Mouse (Mus musculus) heart, embryonic 12.5 days (tissue): ENCODE measurements around the gene Pcdh15. TPM values are rescaled to one million over a fixed set of nuclear protein-coding genes. Genes with fewer than 3 reads are reported as not detected.

Experiments
- ATAC-seq: fragments of 200-750 bp; cut with Nextera tagmentation; 2 replicates; pipeline ENCODE4 v1.8.0; 2017; ENCODE audit warnings: moderate TSS enrichment, moderate library complexity; ENCODE audit not compliant: insufficient number of reproducible peaks, low FRiP score
- H3K27ac ChIP-seq: fragments of 300-500 bp; sonication (generic); 2 replicates; pipeline ENCODE4 v1.5.1; 2016; ENCODE audit warnings: mild to moderate bottlenecking, moderate library complexity; ENCODE audit not compliant: poor library complexity, severe bottlenecking
- H3K27me3 ChIP-seq: fragments of 300-500 bp; sonication (generic); replicated peaks from 2 replicates; pipeline ENCODE4 v1.6.1; 2016; ENCODE audit warnings: mild to moderate bottlenecking, moderate library complexity
- H3K36me3 ChIP-seq: fragments of 300-500 bp; sonication (generic); 2 replicates; pipeline ENCODE4 v1.6.1; 2016; ENCODE audit warnings: mild to moderate bottlenecking, moderate library complexity
- H3K4me1 ChIP-seq: fragments of 300-500 bp; sonication (generic); replicated peaks from 2 replicates; pipeline ENCODE4 v1.6.1; 2016; ENCODE audit warnings: mild to moderate bottlenecking
- H3K4me2 ChIP-seq: fragments of 300-500 bp; sonication (generic); 2 replicates; pipeline ENCODE4 v1.6.1; 2016; ENCODE audit warnings: mild to moderate bottlenecking, moderate library complexity
- H3K4me3 ChIP-seq: fragments of 300-500 bp; sonication (generic); 2 replicates; pipeline ENCODE4 v1.5.1; 2016; ENCODE audit warnings: mild to moderate bottlenecking
- H3K9ac ChIP-seq: fragments of 300-500 bp; sonication (generic); 2 replicates; pipeline ENCODE4 v1.6.1; 2016; ENCODE audit warnings: mild to moderate bottlenecking, moderate library complexity
- H3K9me3 ChIP-seq: fragments of 300-500 bp; sonication (generic); replicated peaks from 2 replicates; pipeline ENCODE4 v1.6.1; 2016; ENCODE audit warnings: mild to moderate bottlenecking, moderate library complexity
- WGBS: fragments of 180-500 bp; shearing (Covaris S2); methylation state at CpG from one replicate; pipeline ENCODE4 v1.1.7; 2016; 5-methylcytosine and 5-hydroxymethylcytosine counted together
- polyA plus RNA-seq: library from polyadenylated mRNA; unstranded; fragments of >200 nt; fragmentation: Nextera tagmentation; extraction: Ambion mirVana; gene quantifications from 2 replicates; pipeline ENCODE4 v1.2.1, GENCODE M21; 2016

Pcdh15 gene
- polyA plus RNA-seq, 1 experiment from 2014 or later, result 0.47 TPM

DNA sequence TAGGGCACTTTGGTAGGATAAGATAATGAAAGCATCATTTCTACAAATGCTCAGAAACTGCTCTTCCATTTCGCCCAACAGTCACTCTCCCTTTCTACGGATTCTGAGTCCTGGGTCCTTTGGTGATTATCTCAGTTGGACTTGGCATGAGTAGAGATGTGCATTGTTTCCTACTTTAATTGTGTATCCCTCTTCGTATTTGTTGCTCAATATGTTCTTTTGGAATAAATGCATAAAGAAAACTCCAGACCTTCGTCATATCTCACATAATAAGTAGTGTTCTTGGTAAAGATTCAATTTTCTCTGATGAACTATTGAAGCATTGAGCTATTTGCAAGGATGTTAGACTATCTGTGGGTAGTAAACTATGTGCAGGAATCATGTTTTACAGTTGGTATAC is 854.2 kb downstream of the Pcdh15 start:
- H3K4me2 ChIP-seq, result no peak overlapping the region
- H3K36me3 ChIP-seq, result no peaks in the 10 kb centered on the region
- ATAC-seq, result no peak
- no peak overlapping the region for H3K4me3 ChIP-seq
- H3K27ac ChIP-seq, result no peak overlapping the region
- no peaks in the 10 kb centered on the region for H3K27me3 ChIP-seq
- no peaks in the 10 kb centered on the region for H3K9me3 ChIP-seq
- WGBS, result 70% methylated on average over 4 of the region's 4 CpGs
- no peaks in the 10 kb centered on the region for H3K4me1 ChIP-seq
- no peak overlapping the region for H3K9ac ChIP-seq

DNA sequence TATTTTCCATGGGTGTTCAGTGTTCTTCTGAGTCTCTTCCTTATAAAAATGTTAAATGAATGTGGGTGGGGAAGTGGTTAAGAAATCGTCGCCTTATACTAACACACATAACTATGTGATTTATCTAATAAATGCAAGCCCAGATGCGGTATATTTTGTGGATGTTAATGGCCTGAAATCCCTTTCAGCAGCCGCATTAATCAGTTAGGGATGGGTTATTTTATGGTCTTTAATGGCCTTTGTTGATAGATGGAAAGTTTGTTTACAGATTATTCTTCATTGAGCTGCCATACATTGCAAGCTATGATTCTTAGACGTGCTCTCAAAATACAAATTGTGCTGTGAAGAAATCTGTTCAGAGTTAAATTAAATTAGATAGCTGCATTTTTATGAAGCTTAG is 884.9 kb downstream of the Pcdh15 start:
- H3K4me1 ChIP-seq, result no peaks in the 10 kb centered on the region
- ATAC-seq, result no peak
- 77% methylated on average over 5 of the region's 5 CpGs for WGBS
- H3K27me3 ChIP-seq, result no peaks in the 10 kb centered on the region
- H3K36me3 ChIP-seq, result no peaks in the 10 kb centered on the region
- H3K9me3 ChIP-seq, result no peaks in the 10 kb centered on the region
- no peak overlapping the region for H3K9ac ChIP-seq
- no peak overlapping the region for H3K4me2 ChIP-seq
- no peak overlapping the region for H3K4me3 ChIP-seq
- H3K27ac ChIP-seq, result no peak overlapping the region

DNA sequence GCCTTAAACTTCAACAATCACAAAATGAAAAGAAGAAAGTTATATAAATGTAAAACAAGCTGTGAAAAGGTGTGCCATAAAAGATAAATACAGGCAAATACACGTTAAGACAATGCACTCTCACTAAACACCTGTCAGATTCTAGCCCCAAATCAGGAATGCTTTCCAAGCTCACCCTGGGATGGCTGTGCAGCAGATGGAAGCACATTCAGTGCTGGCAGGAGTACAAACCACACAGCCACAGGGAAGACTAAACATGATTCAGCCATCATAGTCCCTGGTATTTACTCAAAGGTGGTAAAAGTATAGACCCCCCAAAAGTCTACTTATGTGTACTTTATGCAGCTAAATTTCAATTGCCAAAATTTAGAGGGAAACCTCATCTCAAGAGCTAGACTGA is 909.7 kb downstream of the Pcdh15 start:
- 50% methylated on average over 1 of the region's 1 CpGs for WGBS
- Histone ChIP-seq H3K9ac (no peak overlapping the region), H3K4me3 (no peak overlapping the region), H3K4me1 (no peaks in the 10 kb centered on the region), H3K4me2 (no peak overlapping the region), H3K27ac (no peak overlapping the region), H3K36me3 (no peaks in the 10 kb centered on the region), H3K9me3 (no peaks in the 10 kb centered on the region), H3K27me3 (no peaks in the 10 kb centered on the region)
- no peak for ATAC-seq

DNA sequence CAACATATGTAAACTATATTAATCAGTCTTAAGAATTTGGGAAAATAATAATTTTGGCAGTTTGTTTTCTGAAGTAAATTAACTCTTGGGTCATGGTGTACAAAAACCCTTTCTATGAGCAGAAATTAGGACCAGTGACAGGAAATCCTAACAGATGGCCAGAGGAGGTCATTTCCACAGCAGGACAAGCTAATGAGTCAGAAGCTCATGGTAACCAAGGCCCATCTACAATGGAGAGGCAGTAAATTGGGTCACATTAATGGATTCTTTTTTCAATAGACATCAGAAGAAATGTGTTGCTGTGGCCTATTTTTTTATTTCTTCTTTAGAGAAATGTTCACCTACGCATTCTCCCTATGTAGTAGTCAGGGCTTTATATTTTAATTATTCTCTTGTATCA is 923.9 kb downstream of the Pcdh15 start:
- no peak overlapping the region for H3K9ac ChIP-seq
- no peaks in the 10 kb centered on the region for H3K36me3 ChIP-seq
- no peaks in the 10 kb centered on the region for H3K9me3 ChIP-seq
- no peak overlapping the region for H3K4me2 ChIP-seq
- H3K27me3 ChIP-seq, result no peaks in the 10 kb centered on the region
- no peak overlapping the region for H3K4me3 ChIP-seq
- 86% methylated on average over 1 of the region's 1 CpGs for WGBS
- H3K4me1 ChIP-seq, result no peaks in the 10 kb centered on the region
- no peak for ATAC-seq
- H3K27ac ChIP-seq, result no peak overlapping the region

DNA sequence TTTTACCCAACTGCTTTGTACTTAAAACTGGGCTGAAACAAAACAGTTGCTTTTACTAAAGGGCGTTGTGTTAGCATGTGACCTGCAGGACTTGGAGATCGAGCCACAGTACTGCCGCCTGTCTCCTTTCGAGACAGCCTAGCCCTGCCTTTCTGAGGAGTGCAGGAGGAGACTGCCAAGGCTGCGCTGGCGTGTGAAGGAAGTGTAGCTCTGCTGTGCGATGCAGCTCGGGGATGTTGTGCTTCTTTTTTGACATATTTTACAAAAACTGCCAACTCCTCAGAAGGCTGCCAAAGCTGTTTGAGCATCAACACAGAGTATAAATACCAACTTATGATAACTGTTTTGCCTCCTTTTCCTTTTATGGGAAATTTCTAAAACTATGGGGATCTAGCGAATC is 953.9 kb downstream of the Pcdh15 start:
- Histone ChIP-seq H3K4me3 (no peak overlapping the region), H3K27ac (no peak overlapping the region), H3K9me3 (no peaks in the 10 kb centered on the region), H3K27me3 (no peaks in the 10 kb centered on the region), H3K4me2 (no peak overlapping the region), H3K9ac (no peak overlapping the region), H3K36me3 (no peaks in the 10 kb centered on the region), H3K4me1 (no peaks in the 10 kb centered on the region)
- WGBS, result 59% methylated on average over 9 of the region's 9 CpGs
- no peak for ATAC-seq

DNA sequence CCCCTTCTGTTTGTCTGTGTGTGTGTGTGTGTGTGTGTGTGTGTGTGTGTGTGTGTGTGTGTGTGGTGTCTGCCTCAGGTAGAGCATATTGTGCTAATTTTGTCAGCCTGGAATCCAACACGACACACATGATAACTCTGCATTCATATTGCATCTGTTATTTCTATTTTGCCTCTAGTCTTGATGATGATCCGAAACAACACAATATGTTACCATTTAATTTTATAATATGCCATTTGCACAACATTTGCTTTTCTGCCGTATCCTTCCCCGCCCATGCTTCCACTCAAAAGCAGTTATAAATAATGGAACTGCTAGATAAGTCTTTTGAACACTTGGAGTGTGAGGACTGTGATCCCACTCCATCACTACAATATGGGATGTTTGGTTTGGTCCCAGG is 987.5 kb downstream of the Pcdh15 start:
- H3K27ac ChIP-seq, result no peak overlapping the region
- H3K4me1 ChIP-seq, result no peaks in the 10 kb centered on the region
- H3K27me3 ChIP-seq, result no peaks in the 10 kb centered on the region
- ATAC-seq, result no peak
- H3K9ac ChIP-seq, result no peak overlapping the region
- no peaks in the 10 kb centered on the region for H3K9me3 ChIP-seq
- H3K36me3 ChIP-seq, result no peaks in the 10 kb centered on the region
- H3K4me3 ChIP-seq, result no peak overlapping the region
- no peak overlapping the region for H3K4me2 ChIP-seq
- 80% methylated on average over 4 of the region's 4 CpGs for WGBS

DNA sequence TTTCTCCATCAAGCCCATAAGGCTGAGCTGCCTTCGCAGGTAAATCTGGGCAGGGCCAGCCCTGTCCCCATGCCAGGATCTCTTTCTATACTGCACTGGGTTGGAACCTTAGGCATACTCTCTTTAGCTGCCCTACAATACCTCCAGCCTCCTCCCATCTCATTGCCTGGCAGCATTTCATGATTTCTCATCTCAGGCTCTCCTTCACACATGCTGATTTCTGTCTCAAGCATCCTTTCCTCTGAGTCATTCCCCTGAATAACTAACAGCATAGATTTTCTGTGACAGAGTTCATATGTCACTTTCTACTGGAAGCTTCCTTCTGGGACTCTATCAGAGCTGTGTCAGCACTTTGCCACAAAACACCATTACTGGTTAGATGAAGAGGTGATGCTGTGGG is 999.2 kb downstream of the Pcdh15 start:
- Histone ChIP-seq H3K9me3 (no peaks in the 10 kb centered on the region), H3K4me3 (no peak overlapping the region), H3K27me3 (no peaks in the 10 kb centered on the region), H3K9ac (no peak overlapping the region), H3K4me1 (no peaks in the 10 kb centered on the region), H3K4me2 (no peak overlapping the region), H3K27ac (no peak overlapping the region), H3K36me3 (no peaks in the 10 kb centered on the region)
- ATAC-seq, result no peak
- 85% methylated on average over 1 of the region's 1 CpGs for WGBS

DNA sequence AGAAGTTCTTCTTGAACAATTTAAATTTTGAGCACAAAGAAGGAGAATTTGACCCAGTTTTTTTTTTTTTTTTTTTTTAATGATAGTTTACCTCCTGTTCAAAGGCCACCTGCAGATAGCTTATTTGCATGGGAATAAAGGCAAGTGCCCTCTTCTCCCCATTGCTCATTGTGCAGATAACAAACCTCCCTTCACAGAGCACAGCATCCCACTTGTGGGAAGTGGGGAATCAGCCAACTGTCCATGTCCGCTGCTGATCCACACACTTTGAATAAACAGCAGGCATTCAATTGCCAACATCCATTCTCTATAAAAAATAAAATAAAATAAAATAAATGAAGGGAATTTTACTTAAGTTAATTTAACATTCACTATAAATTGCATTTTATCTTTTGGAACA is 1015.0 kb downstream of the Pcdh15 start:
- no peak overlapping the region for H3K4me2 ChIP-seq
- H3K36me3 ChIP-seq, result no peaks in the 10 kb centered on the region
- H3K9me3 ChIP-seq, result no peaks in the 10 kb centered on the region
- H3K9ac ChIP-seq, result no peak overlapping the region
- no peaks in the 10 kb centered on the region for H3K4me1 ChIP-seq
- 56% methylated on average over 1 of the region's 1 CpGs for WGBS
- H3K27ac ChIP-seq, result no peak overlapping the region
- no peak for ATAC-seq
- H3K4me3 ChIP-seq, result no peak overlapping the region
- no peaks in the 10 kb centered on the region for H3K27me3 ChIP-seq

DNA sequence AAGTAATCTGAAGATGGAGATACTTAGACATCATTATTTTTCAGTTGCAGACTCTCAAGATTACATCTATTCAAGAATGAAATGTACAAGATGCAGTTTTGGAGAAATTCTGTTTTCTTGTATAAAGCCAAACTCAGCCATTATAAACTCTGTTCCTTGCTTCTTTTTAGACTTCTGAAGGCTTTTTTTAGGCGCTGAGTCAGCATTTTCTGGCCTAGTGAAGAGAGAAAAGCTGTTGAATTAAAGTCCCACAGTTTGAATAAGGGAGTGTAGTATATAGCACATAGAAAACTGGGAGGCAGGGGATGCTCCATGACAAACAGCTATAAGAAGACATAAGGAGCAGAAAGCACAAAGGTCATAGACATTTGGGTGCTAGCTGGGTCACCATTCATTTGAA is 1017.7 kb downstream of the Pcdh15 start:
- Histone ChIP-seq H3K4me3 (no peak overlapping the region), H3K27me3 (no peaks in the 10 kb centered on the region), H3K4me1 (no peaks in the 10 kb centered on the region), H3K36me3 (no peaks in the 10 kb centered on the region), H3K27ac (no peak overlapping the region), H3K9ac (no peak overlapping the region), H3K4me2 (no peak overlapping the region), H3K9me3 (0 out of 2 replicates have a peak, but pooled peaks cover 3% of the 10 kb centered on the region)
- WGBS, result 46% methylated on average over 1 of the region's 1 CpGs
- no peak for ATAC-seq

DNA sequence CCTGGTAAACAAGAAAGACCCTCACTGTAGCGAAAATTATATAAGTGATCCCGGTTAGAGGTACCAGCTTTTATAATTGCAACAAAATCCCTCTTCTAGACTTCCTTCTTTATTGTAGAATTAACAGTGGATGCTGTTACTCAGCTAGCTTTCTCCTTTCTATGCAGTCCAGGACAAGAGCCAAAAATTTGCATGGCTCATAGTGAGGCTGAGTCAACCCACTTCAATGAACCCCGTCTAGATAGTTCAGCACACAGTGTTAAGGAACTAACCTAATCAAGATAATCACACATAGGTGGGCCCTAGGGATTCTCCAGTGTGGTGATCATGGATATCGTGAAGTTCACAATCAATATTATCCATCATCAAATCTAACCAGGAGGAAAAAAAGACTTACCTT is 1024.3 kb downstream of the Pcdh15 start:
- Histone ChIP-seq H3K4me2 (no peak overlapping the region), H3K9me3 (0 out of 2 replicates have a peak, but pooled peaks cover 3% of the 10 kb centered on the region), H3K4me3 (no peak overlapping the region), H3K4me1 (no peaks in the 10 kb centered on the region), H3K9ac (no peak overlapping the region), H3K36me3 (no peaks in the 10 kb centered on the region), H3K27ac (no peak overlapping the region), H3K27me3 (no peaks in the 10 kb centered on the region)
- 72% methylated on average over 4 of the region's 4 CpGs for WGBS
- ATAC-seq, result no peak

DNA sequence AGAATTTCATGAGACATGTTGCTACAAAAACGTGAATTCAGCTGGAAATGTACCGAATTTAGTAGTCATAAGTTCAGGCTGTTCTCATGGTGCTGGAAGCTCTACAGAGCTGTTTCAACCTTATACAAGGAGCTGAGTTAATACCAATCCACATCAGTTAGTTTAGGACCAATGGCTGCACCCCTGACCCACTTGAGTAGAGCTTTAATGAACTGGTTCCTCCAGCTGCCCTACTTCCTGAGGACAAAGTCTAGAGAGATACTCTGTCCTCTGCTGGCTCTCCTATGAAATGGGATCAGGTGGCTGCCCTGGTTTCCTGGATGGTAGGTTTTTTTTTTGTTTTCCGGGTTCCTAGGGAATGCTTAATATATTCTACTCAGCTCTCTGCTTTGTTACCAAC is 1030.0 kb downstream of the Pcdh15 start:
- Histone ChIP-seq H3K36me3 (no peaks in the 10 kb centered on the region), H3K4me1 (no peaks in the 10 kb centered on the region), H3K27ac (no peak overlapping the region), H3K9ac (no peak overlapping the region), H3K4me2 (no peak overlapping the region), H3K9me3 (no peaks in the 10 kb centered on the region), H3K4me3 (no peak overlapping the region), H3K27me3 (no peaks in the 10 kb centered on the region)
- WGBS, result 73% methylated on average over 3 of the region's 3 CpGs
- no peak for ATAC-seq

DNA sequence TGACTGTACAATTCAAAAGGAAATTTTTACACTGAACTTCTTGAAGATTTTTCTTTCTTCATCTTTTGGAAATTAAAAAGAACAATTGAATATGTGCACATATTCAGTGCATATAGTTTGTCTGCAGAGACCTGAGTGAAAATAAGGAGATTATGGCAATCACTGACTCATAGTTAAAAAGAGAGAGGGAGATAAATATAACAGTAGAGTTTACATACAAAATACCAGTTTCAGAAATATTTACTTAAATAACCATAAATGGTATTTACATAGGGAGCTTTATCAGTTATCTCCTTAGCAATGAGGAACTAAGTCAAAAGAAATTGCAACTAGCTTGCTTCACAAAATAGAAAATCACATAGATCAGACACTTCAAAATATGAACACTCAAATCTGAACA is 1030.5 kb downstream of the Pcdh15 start:
- no peaks in the 10 kb centered on the region for H3K4me1 ChIP-seq
- no peak overlapping the region for H3K9ac ChIP-seq
- H3K4me3 ChIP-seq, result no peak overlapping the region
- no peaks in the 10 kb centered on the region for H3K27me3 ChIP-seq
- no peaks in the 10 kb centered on the region for H3K9me3 ChIP-seq
- no peak overlapping the region for H3K4me2 ChIP-seq
- no peak for ATAC-seq
- H3K36me3 ChIP-seq, result no peaks in the 10 kb centered on the region
- H3K27ac ChIP-seq, result no peak overlapping the region
